Mouse (Mus musculus) Muller cell, postnatal 12 days (primary cell): ENCODE measurements around the gene Kcna7.
A peak's percentile ranks its signal among the peaks of the same experiment; 100 is the strongest.

ENCODE experiments used
- DNase-seq: peaks from one replicate; pipeline ENCODE4 v3.0.0-alpha.2; 2015; ENCODE audit errors: inconsistent ontology term

The Kcna7 gene

DNA sequence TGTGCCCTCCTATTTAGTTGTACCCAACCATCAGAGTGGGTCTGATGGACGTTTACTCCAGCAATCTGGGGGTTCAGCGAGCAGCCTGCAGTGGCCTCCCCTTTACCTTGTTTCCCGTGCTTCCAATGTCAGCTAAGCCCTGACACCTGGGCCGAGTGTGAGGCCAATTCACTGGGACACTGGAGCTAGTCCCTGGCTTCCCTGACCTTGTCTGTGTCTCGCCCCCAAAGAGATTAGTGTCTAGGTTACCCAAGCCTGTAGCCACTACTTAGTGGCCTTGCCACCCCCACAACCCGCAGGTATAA is 15.1 kb downstream of the Kcna7 start, which contains the start of gene Lhb:
Gene Lhb (plus strand): TSS at position 206 of the 305 bp plus-strand sequence.
- DNase-seq = no peak

DNA sequence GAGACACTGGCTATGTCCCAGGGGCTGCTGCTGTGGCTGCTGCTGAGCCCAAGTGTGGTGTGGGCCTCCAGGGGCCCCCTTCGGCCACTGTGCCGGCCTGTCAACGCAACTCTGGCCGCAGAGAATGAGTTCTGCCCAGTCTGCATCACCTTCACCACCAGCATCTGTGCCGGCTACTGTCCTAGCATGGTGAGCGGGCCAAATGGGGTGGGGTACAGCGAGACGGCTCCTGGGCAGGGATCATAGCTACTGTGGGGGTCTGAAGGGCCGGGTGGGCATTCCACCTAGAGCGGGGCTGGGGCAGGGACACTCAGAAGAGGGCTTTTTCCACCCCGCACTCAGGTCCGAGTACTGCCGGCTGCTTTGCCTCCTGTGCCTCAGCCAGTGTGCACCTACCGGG is 15.7 kb downstream of the Kcna7 start:
- no peak for DNase-seq

DNA sequence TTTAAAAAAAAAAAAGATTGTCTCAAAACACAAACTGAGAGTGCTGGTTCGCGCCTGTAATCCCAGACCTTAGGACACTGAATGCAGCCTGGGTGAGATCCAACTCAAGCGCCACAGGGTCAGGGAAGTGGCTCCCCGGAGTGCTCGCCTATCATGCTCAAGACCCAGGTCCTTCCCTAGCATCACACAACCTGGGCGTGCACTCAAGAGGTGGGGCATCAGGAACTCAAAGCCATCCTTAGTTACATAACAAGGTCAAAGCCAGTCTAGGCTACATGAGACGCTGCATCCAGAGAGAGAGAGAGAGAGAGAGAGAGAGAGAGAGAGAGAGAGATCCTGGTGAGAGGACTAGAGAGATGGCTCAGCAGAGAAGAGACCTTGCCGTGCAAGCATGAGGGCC is 21.1 kb downstream of the Kcna7 start:
- no peak for DNase-seq

DNA sequence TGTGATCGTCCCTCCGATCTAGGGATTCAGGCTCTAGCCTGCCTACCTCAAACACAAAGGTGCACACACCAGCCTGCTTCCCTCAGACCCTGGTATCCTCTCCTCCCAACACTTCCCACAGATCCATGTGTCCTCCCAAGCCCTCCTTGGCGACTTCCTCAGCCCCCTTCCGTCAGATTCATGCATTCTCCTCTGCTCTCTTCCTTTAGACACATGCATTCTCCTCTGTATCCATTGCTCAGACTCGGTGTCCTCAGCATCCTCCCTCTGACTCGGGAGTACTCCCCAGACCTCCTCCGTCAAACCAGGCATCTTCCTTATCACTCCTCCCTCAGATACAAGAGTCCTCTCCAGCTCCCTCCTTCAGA is 28.4 kb downstream of the Kcna7 start:
- DNase-seq = no peak

DNA sequence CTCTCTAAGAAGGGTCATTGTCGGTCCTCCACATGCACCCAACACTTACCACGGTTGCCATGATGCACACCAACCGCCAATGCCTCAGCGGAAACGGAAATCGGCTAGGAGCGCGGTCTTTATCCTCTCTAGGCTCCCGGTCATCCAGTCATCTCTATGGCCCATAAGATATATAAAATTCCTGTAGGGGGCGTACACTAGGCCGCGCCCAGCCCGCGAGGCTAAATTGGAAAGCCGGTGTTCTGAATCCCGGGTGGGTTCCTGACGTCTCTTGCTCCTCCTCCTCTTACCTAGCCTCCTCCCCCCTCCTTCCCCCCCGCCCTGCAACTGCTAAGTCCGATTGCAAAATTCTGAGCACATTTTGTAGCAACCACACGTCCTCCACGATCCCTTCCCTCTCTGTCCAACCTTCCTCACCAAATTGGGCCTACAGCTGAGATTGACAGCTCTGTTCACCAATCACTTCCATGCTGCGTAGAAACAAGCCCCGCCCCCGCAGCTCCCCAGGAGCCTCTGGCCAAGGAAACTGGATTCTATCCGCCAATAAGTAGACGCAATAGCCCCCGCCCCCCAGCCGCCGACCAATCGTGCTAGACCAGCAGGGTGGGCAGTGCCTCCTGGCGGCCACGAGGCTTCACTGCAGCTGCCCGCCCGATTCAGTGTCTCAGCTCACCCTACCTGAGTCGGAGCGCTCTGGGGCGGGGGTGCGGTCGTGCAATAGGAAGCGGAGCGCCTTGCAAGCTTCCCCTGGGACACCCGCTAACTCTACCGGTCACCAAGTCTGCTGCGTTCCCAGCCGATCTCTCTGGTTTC is 29.0 kb downstream of the Kcna7 start, which contains the start of gene Gys1:
Gene Gys1 (plus strand): TSS at position 642 of the 813 bp plus-strand sequence.
- DNase-seq = peak; percentile 100

DNA sequence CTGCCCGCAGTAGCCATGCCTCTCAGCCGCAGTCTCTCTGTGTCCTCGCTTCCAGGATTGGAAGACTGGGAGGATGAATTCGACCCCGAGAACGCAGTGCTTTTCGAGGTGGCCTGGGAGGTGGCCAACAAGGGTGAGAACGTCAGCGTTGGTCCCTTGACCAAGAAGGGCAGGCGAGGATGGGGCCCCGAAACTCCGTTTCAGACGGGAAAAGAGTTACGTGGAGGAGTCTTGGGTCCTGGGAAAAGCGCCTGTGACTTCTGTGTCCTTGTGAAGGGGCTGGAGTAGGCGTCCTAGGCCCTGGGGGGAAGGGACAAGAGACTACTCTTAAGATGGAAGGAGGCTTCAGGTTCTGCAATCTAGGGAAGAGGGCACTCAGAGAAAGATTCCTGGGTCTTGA is 29.6 kb downstream of the Kcna7 start:
- no peak for DNase-seq

DNA sequence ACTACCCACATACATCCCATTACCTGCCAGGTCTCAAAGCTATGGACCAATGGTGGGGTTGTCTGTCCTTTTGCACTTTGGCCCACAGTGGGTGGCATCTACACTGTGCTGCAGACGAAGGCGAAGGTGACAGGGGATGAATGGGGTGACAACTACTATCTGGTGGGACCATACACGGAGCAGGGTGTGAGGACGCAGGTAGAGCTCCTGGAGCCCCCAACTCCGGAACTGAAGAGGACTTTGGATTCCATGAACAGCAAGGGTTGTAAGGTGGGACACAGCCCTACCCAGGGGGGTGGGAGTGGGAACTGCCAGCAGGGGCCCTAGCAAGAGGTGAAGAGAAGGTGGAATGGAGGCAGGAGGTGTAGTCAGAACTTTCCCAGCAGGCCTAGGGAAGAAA is 31.0 kb downstream of the Kcna7 start:
- no peak for DNase-seq

DNA sequence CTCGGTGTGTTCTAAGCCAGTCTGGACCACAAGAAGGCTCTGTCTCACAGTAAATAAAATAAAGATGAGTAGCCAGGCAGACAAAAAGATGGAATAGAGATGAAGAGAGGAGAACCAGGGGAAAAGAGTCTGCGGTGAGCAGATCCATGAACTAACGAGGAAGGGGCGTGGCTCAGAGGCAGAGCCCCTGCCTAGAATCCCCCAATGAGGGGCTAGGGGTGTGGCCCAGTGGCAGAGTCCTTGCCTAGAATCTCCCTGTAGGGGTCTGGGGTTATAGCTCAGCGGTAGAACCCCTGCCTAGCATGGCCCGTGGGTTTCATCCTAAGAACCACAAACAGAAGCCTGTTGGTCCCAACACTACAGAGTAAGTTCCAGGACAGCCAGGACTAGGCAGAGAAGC is 31.6 kb downstream of the Kcna7 start:
- no peak for DNase-seq

DNA sequence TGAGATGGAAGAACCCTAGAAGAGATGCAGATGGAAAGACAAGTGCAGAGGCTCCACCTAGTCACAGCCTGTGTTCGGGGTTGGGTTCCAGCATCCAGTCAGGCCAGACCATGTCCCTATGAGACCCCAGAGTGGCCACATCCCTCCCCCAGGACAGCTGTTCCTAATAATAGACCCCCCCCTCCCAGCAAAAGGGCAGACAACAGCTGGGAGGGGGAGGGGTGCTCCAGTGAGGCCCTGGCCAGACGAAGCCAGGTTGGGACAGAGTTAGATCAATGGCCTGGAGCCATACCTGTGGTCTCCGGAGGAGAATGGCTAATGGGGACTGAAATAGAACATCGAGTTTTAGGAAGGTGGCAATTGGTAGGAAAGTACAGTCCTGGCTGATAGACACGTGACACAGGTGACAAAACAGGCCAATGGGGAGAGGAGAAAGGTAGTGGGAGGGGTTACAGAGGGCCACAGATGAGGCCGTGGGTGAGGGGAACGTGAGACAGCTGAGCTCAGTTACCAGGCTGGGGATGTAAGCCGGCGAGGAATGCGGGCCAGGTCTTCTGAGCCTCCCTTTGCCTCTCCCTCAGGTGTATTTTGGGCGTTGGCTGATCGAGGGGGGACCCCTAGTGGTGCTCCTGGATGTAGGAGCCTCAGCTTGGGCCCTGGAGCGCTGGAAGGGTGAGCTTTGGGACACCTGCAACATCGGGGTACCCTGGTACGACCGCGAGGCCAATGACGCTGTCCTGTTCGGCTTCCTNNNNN is 32.2 kb downstream of the Kcna7 start, which contains the start of gene Ruvbl2:
Gene Ruvbl2 (minus strand): TSS at position 576 of the 756 bp plus-strand sequence.
- no peak for DNase-seq

DNA sequence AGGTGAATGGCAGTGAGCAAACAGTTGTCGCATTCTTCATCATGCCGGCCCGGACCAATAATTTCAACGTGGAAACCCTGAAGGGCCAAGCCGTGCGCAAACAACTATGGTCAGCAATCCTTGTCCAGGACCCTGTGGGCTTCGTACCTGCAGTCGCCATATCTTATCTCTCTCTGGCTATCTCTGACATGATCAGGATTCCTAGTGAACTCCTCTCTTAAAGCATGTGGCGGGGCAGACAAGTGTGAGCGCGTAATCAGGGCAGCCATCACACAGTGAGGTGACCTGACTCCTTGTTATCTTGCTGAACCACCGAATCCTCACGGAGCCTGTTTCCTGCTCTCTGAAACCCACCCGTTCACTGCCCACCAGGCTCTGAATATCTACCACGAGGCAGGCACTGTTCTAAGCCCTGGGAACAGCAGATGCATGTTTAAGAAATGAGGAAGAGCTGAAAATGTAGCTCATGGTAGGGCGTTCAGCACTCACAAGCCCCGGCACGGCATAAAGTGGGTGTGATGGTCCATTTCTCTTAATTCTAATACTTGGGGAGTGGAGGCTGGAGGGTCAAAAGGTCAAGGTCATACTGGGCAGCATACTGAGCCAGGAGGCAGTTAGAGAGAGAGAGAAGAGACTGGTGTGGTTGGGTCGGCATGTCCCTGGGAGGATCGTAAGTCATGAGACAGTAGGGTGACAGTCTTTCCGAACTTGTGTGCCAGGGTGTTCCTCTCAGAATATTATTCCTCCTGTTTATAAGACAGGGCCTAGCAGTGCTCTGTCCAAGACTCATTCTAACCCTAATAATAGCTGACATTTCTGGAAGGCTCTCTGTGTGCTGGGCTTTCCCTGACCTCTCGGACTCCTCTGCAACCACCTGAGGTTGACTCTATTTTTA is 38.3 kb downstream of the Kcna7 start:
- DNase-seq = no peak

DNA sequence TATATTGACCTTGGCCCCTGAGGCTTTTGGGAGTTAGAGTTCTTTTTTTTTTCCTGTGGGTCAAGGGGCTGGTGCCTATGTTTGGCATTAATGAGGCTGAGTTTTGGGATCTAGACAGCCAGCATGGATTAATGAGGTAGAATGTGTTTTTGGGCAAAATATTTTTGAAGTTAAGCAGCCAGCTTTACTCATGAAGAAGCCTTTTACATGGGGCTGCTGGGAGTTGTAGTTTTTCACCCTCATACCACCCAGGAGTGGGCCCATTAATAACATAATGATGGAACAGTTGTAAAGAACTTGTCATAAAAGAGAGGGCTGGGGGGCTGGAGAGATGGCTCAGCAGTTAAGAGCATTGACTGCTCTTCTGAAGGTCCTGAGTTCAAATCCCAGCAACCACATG is 41.1 kb downstream of the Kcna7 start:
- no peak for DNase-seq

DNA sequence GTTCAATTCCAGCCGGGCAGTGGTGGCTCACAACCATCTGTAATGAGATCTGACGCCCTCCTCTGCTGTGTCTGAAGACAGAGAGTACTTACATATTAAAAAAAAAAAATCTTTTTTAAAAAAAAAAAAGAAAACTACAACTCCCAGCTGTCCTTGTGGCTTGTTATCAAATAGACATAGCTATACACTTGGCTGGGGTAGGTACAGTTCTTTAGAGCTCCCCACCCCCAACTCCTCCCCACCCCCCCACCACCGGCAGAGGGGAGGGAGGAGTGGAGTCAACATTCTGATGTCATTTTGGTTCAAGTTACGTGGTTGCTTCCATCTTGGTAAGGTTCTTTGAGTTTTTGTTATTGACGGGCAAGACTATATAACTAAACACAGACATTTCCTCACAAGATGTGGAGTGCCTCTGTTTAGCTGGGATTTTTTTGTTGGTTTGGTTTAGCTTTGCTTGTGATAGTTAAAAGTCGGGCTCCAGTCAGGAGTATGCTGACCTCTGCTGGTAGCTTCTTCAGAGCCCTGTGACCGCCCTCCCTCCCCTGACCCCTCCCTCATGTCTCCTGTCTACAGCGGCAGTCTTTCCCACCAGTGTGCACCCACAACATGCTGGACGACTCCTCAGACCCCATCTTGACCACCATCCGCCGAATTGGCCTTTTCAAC is 42.0 kb downstream of the Kcna7 start:
- DNase-seq = peak; percentile 59

DNA sequence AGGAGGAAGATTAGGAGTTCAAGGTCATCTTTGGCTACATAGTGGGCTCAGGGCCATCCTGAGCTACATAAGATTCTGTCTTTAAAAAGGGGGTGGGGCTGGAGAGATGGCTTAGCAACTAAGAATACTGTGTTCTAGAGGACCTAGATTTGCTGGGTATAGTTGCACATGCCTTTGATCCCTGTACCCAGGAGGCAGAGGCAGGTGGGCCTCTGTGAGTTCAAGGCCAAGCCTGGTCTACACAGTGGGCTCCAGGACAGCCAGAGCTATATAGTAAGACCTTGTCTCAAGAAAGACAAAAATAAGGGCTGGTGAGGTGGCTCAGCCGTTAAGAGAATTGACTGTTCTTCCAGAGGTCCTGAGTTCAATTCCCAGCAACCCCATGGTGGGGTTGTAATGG is 44.5 kb downstream of the Kcna7 start:
- no peak for DNase-seq

DNA sequence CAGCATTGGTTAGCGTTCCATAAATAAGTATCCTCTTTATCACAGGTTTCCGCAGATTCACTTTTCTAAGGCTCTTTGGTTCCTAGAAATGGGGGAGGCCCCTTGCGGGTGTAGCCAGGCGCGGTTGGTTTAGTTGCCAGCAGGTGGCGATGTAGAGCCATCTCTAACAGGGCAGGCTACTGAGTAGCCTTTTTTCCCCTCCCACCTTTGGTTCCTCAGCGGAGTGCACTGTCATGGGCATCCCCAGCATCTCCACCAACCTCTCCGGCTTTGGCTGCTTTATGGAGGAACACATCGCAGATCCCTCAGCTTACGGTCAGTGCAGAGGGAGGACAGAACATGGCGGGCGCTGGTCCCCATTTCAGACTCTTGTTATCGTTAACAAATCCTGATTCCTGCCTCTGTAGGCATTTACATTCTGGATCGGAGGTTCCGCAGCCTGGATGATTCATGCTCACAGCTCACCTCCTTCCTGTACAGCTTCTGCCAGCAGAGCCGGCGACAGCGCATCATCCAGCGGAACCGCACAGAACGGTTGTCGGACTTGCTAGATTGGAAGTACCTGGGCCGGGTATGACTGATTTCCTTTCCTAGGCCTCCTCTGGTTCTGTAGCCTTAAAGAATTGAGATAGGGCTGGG is 46.0 kb downstream of the Kcna7 start:
- DNase-seq = peak; percentile 50

DNA sequence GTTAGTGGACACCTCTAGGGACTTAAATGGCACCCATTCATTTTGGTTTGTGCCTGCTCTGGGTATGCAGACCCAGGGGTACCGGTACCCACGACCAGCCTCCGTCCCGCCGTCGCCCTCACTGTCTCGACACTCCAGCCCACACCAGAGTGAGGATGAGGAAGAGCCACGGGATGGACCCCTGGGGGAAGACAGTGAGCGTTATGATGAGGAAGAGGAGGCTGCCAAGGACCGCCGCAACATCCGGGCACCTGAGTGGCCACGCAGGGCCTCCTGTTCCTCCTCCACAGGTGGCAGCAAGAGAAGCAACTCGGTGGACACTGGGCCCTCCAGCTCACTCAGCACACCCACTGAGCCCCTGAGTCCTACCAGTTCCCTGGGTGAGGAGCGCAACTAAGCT is 49.5 kb downstream of the Kcna7 start:
- no peak for DNase-seq

DNA sequence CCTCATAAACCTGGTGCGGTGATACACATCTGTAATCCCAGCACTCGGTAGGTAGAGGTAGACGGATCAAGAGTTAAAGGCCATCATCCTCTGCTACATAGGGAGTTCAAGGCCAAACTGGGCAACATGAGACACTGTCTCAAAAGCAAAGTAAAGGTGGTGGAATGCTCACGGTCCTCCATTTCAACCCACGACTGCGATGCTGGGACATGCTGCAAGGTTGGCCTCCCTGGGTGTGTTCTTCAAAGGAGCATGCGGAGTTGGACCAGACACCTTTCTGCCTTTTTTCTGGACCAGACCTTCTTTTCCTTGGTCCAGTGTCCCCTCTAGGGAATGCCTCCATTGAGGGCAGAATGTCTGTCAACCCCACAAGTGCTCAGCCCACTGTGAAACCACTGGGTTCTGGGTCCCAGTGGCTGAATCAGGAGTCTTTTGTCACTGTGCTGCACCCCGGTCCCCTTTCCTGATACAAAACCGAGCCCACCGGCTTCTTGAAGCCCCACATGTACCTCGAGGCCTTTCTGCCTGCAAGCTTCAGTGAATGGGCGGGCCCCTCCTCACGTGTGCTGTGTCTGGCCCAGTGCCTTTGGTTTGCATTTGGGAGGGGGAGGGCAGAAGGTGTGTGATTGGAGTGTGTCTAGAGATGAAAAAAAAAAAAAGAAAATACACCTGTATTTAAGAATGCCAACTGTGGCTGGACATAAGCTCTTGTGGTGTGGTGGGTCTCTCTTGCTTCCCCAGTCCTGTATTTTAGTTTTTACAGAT is 50.7 kb downstream of the Kcna7 start:
- DNase-seq = no peak

DNA sequence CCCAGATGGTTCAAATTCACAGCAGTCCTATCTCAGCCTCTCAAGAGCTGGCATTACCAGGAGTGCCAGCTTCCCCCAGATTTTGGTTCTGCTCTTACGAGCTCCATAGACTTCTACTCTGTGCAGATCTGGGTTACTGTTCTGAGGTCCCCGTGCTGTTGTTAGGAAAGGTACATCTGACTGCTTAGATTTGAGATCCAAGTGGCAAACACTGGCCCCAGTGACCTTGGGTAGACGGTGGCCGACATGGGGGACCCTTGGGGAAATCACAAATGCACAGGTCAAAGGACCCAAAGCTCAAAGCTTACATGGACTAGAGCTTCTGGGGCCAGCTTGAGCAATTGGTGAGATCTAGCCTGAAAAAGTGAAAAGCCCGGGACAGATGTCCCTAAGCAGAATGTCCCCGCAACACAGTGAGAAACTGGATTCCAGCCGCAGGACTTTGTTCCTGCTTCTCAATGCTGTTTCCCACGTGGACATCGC is 51.3 kb downstream of the Kcna7 start:
- no peak for DNase-seq

DNA sequence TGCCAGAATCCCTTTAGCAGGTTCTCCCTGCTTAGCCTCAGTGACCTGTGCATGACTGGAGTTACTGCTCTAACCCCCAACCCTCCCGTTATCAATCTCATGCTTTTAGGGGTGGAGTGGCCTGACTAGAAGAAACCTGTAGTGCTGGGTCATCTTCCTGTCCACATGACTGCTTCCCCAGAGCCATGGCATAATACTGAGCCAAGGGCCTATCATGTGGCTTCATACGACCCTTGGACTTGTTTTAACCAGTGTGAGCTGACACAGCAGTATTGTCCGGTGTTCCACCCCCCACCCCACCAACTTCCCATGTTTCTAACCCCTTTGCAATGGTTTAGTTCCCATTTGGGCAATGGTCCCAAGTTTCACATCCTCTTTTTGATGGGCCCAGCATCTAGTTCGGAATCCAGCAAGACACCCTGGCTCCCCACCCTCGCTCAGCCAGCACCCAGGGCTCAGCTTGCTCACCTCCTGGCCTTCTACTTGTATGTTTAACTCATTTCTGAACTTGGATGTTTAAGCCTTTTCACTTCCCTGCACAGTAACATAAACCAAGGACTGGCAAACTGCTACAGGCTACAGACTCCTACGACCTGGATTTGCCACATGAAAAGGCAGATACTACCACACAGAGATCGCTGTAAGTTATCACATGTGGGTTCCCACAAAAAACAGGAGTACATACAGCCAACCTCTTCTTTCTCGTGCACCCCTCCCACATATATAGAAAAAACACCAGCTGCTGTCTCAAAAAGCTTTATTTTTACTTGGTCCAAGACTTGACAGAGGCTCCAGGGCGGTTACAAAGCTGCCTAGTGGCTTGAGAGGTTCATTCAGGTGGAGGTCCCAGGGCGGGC is 52.0 kb downstream of the Kcna7 start:
- DNase-seq = peak; percentile 50
